In genomic region chr4:149442436-149442835, GRCm38 (mm10) we compare ENCODE assay signal across 1 mouse cellular context.
TF ChIP-seq lines count a peak whose summit lies in the region.

No protein-coding gene starts in this region.

TF ChIP-seq in myocyte, 11 proteins besides CTCF, POLR2A, EP300 and RAD21:
- TF ChIP-seq REST (IDR thresholded peaks at IDR 0.05; ENCODE audit: insufficient read depth, insufficient read length) = no peak
- no peak for TF ChIP-seq SRF (IDR thresholded peaks at IDR 0.05; ENCODE audit: control insufficient read depth, insufficient read length, low read depth)
- TF ChIP-seq E2F4 (IDR thresholded peaks at IDR 0.05; ENCODE audit: insufficient read depth) = no peak
- TF ChIP-seq TCF3 (IDR thresholded peaks at IDR 0.05; ENCODE audit: insufficient read length, low read depth) = no peak
- peak; percentile 18; the same call in 1 of the 2 replicates for TF ChIP-seq CEBPB (IDR thresholded peaks at IDR 0.05; ENCODE audit: insufficient read depth, poor library complexity, severe bottlenecking)
- TF ChIP-seq MYOD1 (IDR thresholded peaks at IDR 0.05; ENCODE audit: control insufficient read depth in 1 of 3, insufficient read length in 2 of 3, low read depth in 2 of 3) = no peak
